Mouse (Mus musculus): Measurements from ENCODE around the gene Psors1c2. TPM values are rescaled to one million over a fixed set of nuclear protein-coding genes. Genes with fewer than 3 reads are reported as not detected.

The Psors1c2 gene
- polyA plus RNA-seq, 1 experiment from 2014 or later, result 0.14 TPM

Other genes starting within 250 kb of the Psors1c2 start
- gene H2-Q1, start 212.8 kb upstream of the Psors1c2 start, polyA plus RNA-seq (2015; fragmentation: Nextera tagmentation; extraction: Ambion mirVana), result 0.58 and 0.70 TPM in 2 replicates
- gene H2-Q2, start 191.0 kb upstream of the Psors1c2 start, polyA plus RNA-seq (2015; fragmentation: Nextera tagmentation; extraction: Ambion mirVana), result 0.94 and 1.4 TPM in 2 replicates
- gene H2-Q4, start 153.6 kb upstream of the Psors1c2 start, polyA plus RNA-seq (2015; fragmentation: Nextera tagmentation; extraction: Ambion mirVana), result 2.2 and 2.7 TPM in 2 replicates
- gene H2-Q6, start 108.4 kb upstream of the Psors1c2 start, polyA plus RNA-seq (2015; fragmentation: Nextera tagmentation; extraction: Ambion mirVana), result 9.5 and 11.9 TPM in 2 replicates
- 18.4 and 18.7 TPM in 2 replicates for gene H2-Q7, start 94.0 kb upstream of the Psors1c2 start, polyA plus RNA-seq (2015; fragmentation: Nextera tagmentation; extraction: Ambion mirVana)
- gene H2-Q10, start 63.1 kb upstream of the Psors1c2 start, polyA plus RNA-seq (2015; fragmentation: Nextera tagmentation; extraction: Ambion mirVana), result 322 and 403 TPM in 2 replicates
- gene Pou5f1, start 27.2 kb upstream of the Psors1c2 start, polyA plus RNA-seq (2015; fragmentation: Nextera tagmentation; extraction: Ambion mirVana), result not detected in 2 replicates
- 44.6 and 47.9 TPM in 2 replicates for gene Tcf19, start 16.4 kb upstream of the Psors1c2 start, polyA plus RNA-seq (2015; fragmentation: Nextera tagmentation; extraction: Ambion mirVana)
- gene Cchcr1, start 16.1 kb upstream of the Psors1c2 start, polyA plus RNA-seq (2015; fragmentation: Nextera tagmentation; extraction: Ambion mirVana), result 7.4 and 8.7 TPM in 2 replicates
- 0.03 and 0.05 TPM in 2 replicates for gene Cdsn, start 18.9 kb downstream of the Psors1c2 start, polyA plus RNA-seq (2015; fragmentation: Nextera tagmentation; extraction: Ambion mirVana)
- not detected in 2 replicates for gene 2300002M23Rik, start 34.2 kb downstream of the Psors1c2 start, polyA plus RNA-seq (2015; fragmentation: Nextera tagmentation; extraction: Ambion mirVana)
- not detected in 2 replicates for gene Sfta2, start 68.3 kb downstream of the Psors1c2 start, polyA plus RNA-seq (2015; fragmentation: Nextera tagmentation; extraction: Ambion mirVana)
- gene Gm9573, start 93.4 kb downstream of the Psors1c2 start, polyA plus RNA-seq (2015; fragmentation: Nextera tagmentation; extraction: Ambion mirVana), result not detected in 2 replicates
- gene Mucl3, start 110.5 kb downstream of the Psors1c2 start, polyA plus RNA-seq (2015; fragmentation: Nextera tagmentation; extraction: Ambion mirVana), result 0.03 and 0.05 TPM in 2 replicates
- gene Vars2, start 134.4 kb downstream of the Psors1c2 start, polyA plus RNA-seq (2015; fragmentation: Nextera tagmentation; extraction: Ambion mirVana), result 6.1 and 6.5 TPM in 2 replicates
- gene Gtf2h4, start 140.5 kb downstream of the Psors1c2 start, polyA plus RNA-seq (2015; fragmentation: Nextera tagmentation; extraction: Ambion mirVana), result 21.7 and 25.5 TPM in 2 replicates
- 2.6 and 3.4 TPM in 2 replicates for gene Ddr1, start 171.4 kb downstream of the Psors1c2 start, polyA plus RNA-seq (2015; fragmentation: Nextera tagmentation; extraction: Ambion mirVana)